Mouse (Mus musculus) liver, adult (tissue): ENCODE results near the gene Wsb2.

Experiments used
- GATA4 ChIP-seq: IDR thresholded peaks from 2 replicates; pipeline ENCODE4 v1.6.1; 2014; ENCODE audit warnings: mild to moderate bottlenecking, low read length; ENCODE audit not compliant: insufficient replicate concordance

Gene Wsb2

DNA sequence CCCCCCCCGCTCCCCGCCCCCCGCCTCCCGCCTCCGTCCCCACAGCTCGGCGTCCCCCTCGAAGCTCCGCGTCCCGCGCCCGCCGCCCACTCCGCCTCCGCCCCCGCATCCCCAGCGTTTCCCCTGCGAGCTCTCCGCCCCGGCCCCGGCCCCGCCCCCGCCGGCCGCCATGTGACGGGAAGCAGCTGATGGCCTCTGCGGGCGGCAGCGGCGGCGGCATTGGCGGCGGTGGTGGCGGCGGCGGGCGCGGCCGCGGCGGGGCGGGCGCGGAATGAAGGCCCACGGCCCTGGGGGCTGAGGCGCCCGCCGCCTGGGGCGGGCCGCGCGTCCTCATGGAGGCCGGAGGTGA, at the start of gene Wsb2:
Gene Wsb2, plus strand, starts transcription at position 176 of the 349 bp plus-strand sequence.
- no peak for TF ChIP-seq GATA4

DNA sequence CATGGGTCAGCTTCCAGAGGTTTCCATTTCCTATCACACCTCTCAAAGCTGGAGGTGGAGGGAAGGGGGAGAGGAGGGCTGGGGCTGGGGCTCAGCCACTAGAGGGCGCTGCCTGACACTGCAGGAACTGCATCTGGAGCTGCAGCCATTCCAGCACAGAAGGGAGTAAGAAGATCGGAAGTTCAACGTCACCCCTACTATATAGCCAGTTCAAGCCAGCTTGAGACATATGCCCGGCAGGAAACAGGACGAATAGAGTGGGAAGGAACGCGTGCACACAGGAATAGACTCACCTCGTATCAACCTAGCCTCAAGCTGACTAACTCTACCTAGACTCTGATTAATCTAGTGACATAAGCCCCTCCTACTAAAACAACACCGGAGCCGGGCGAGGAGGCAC, 49.4 kb upstream of the Wsb2 start:
- TF ChIP-seq GATA4 = no peak

GRCm38 (mm10) chr5:117313420-117313819, 43.7 kb upstream of the Wsb2 start:
- no peak for TF ChIP-seq GATA4

DNA sequence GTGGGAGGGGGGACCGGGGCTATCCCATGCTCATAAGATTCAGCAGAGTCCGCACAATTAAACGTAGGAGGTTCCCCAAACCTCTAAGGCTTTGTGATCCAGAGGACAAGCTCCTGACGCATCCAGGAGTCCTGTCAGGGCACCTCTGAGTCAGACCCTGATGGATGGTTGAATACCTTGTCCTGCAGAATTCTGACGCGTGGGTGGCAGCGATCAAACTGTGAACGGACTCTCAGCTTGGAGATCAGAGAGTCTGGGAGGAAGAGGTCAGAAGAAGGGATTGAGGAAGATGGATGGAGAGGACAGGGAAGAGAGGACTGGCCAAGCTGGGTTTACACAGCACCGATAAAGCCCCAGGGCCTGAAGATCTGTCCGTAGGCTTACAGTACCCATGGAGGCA, 43.2 kb upstream of the Wsb2 start:
- TF ChIP-seq GATA4 = no peak

- no peak for TF ChIP-seq GATA4
Measured at GRCm38 (mm10) chr5:117314587-117315428, 42.3 kb upstream of the Wsb2 start.

- no peak for TF ChIP-seq GATA4
Measured at GRCm38 (mm10) chr5:117318741-117319629, 38.1 kb upstream of the Wsb2 start, which contains the start of gene Vsig10. Gene Vsig10, plus strand, starts transcription at chr5:117319083.

- TF ChIP-seq GATA4 = no peak
Measured at GRCm38 (mm10) chr5:117323751-117324150, 33.4 kb upstream of the Wsb2 start.

- no peak for TF ChIP-seq GATA4
Measured at GRCm38 (mm10) chr5:117326408-117326807, 30.7 kb upstream of the Wsb2 start.

DNA sequence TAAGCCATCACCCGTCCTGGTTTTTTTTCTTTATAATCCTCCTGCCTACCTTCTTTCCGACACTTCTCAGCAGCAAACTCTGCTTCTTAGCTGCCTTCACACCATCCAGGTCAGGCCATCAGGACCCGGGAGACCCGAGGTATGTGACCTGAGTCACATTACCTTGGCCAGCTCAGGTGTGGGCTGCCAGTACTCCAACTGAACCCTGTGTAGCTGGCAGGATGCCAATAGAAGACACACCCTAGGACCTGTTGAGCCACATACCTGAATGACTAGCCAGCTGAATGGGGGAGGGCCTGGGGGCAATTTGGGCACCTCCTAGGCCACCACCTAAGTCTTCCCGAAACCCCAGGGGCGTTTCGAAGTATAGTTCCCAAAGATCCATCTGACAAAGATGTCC, 26.6 kb upstream of the Wsb2 start:
- no peak for TF ChIP-seq GATA4

- TF ChIP-seq GATA4 = no peak
Measured at GRCm38 (mm10) chr5:117337999-117338398, 19.1 kb upstream of the Wsb2 start.

DNA sequence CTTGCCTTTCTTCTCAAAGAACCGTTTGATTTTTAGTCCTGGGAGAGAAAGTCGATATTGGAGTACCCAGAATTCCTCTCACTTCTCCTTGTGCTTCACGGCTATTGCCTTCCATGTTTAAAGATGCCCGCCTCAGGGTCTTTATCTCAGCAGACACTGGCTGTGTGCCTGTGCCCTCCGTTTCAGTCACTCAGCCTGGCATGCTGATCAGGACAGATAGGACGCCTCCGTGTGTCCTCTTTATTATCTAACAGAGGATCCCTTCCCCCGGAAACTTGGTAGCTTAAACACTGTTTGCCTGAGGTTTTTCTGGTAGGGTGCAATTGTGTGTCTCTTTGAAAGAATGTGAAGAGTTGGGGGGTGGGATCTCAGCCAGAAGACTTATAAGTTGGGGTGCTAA, 18.6 kb upstream of the Wsb2 start:
- TF ChIP-seq GATA4 = no peak

- no peak for TF ChIP-seq GATA4
Measured at GRCm38 (mm10) chr5:117340081-117340480, 17.0 kb upstream of the Wsb2 start.

GRCm38 (mm10) chr5:117341896-117342295, 15.2 kb upstream of the Wsb2 start:
- no peak for TF ChIP-seq GATA4

GRCm38 (mm10) chr5:117345432-117345976, 11.6 kb upstream of the Wsb2 start:
- TF ChIP-seq GATA4 = no peak

DNA sequence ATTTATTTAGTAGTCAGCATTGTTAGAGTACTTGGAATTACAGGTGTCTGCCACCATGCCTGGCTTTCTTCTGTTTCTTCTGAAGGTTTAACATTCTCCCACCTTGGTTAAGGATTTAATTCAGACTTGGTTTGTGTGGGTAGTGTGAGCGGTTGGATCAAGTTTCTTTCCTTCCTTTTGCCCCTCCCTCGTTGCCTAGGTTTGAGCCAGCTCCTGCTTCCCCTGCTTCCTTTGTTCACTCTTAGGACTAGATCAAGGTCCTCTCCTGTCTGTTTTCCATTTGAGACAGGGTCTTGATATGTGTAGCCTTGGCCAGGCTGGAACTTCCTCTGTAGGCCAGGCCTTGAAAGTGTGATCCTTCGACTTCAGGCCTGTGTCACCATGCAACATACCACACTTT, 10.8 kb upstream of the Wsb2 start:
- no peak for TF ChIP-seq GATA4

GRCm38 (mm10) chr5:117347011-117347410, 10.1 kb upstream of the Wsb2 start:
- TF ChIP-seq GATA4 = no peak
